Mouse (Mus musculus) intestine, embryonic 14.5 days (tissue): Measurements from ENCODE around the gene Nthl1. TPM values are rescaled to one million over a fixed set of nuclear protein-coding genes. Genes with fewer than 3 reads are reported as not detected.

ENCODE experiments used
- ATAC-seq: fragments of 200-750 bp; cut with Nextera tagmentation; replicated peaks from 2 replicates; pipeline ENCODE4 v1.8.0; 2017; ENCODE audit warnings: low read depth, moderate number of reproducible peaks, moderate TSS enrichment, moderate library complexity; ENCODE audit not compliant: low FRiP score, low TSS enrichment
- DNase-seq: peaks from one replicate; pipeline ENCODE4 v3.0.0-alpha.2; 2018; ENCODE audit warnings: low spot score
- H3K27ac ChIP-seq: fragments of 300-500 bp; sonication (generic); 2 replicates; pipeline ENCODE4 v1.5.1; 2014; ENCODE audit warnings: low read depth, mild to moderate bottlenecking, control low read depth
- H3K27me3 ChIP-seq: fragments of 300-500 bp; sonication (generic); replicated peaks from 2 replicates; pipeline ENCODE4 v1.6.1; 2014; ENCODE audit warnings: low read length, control low read depth; ENCODE audit not compliant: control insufficient read depth, insufficient read depth
- H3K36me3 ChIP-seq: fragments of 300-500 bp; sonication (generic); 2 replicates; pipeline ENCODE4 v1.6.1; 2014; ENCODE audit warnings: low read length, control low read depth; ENCODE audit not compliant: control insufficient read depth, insufficient read depth
- H3K4me1 ChIP-seq: fragments of 300-500 bp; sonication (generic); replicated peaks from 2 replicates; pipeline ENCODE4 v1.6.1; 2014; ENCODE audit warnings: low read length, control low read depth, mixed read lengths; ENCODE audit not compliant: control insufficient read depth, insufficient read depth
- H3K4me2 ChIP-seq: fragments of 300-500 bp; sonication (generic); 2 replicates; pipeline ENCODE4 v1.6.1; 2014; ENCODE audit warnings: low read length
- H3K4me3 ChIP-seq: fragments of 300-500 bp; sonication (generic); 2 replicates; pipeline ENCODE4 v1.5.1; 2014; ENCODE audit warnings: low read depth, low read length, control low read depth, mixed read lengths
- H3K9ac ChIP-seq: fragments of 300-500 bp; sonication (generic); 2 replicates; pipeline ENCODE4 v1.6.1; 2014; ENCODE audit warnings: mild to moderate bottlenecking, low read length
- H3K9me3 ChIP-seq: fragments of 300-500 bp; sonication (generic); 2 replicates; pipeline ENCODE4 v1.6.1; 2016; ENCODE audit warnings: low read length, control low read depth; ENCODE audit not compliant: control insufficient read depth
- whole genome bisulfite sequencing: fragments of 180-500 bp; shearing (Covaris S2); extraction: QIAGEN DNeasy Blood & Tissue Kit; methylation state at CpG from one replicate; pipeline ENCODE4 v1.1.7; 2014; 5-methylcytosine and 5-hydroxymethylcytosine counted together
- polyA plus RNA-seq: library from polyadenylated mRNA; unstranded; fragments of >200 nt; fragmentation: Nextera tagmentation; extraction: Ambion mirVana; gene quantifications from 2 replicates; pipeline ENCODE4 v1.2.1, GENCODE M21; 2014

Nthl1 gene
- 18.6 and 22.9 TPM in 2 replicates for polyA plus RNA-seq

- WGBS: 2% methylated on average over 51 of the region's 51 CpGs
- H3K9me3 ChIP-seq: no peaks in the 10 kb centered on the region
- peak within 1 kb of the TSS; percentile 77 for H3K9ac ChIP-seq
- H3K4me2 ChIP-seq: peak within 1 kb of the TSS; percentile 84
- DNase-seq (peak; percentile 91), ATAC-seq (peak; percentile 89)
- peaks cover 15% of the 10 kb centered on the region for H3K4me1 ChIP-seq
- peaks cover 34% of the 10 kb centered on the region for H3K36me3 ChIP-seq
- peak within 1 kb of the TSS; percentile 88 for H3K27ac ChIP-seq
- peak within 1 kb of the TSS; percentile 60 for H3K4me3 ChIP-seq
- no peaks in the 10 kb centered on the region for H3K27me3 ChIP-seq
Observed at GRCm38 (mm10) chr17:24632167-24632812, at the start of gene Nthl1, which contains the start of gene Tsc2. Nthl1 (plus strand) TSS chr17:24632680. Tsc2 (minus strand) TSS chr17:24632630.

DNA sequence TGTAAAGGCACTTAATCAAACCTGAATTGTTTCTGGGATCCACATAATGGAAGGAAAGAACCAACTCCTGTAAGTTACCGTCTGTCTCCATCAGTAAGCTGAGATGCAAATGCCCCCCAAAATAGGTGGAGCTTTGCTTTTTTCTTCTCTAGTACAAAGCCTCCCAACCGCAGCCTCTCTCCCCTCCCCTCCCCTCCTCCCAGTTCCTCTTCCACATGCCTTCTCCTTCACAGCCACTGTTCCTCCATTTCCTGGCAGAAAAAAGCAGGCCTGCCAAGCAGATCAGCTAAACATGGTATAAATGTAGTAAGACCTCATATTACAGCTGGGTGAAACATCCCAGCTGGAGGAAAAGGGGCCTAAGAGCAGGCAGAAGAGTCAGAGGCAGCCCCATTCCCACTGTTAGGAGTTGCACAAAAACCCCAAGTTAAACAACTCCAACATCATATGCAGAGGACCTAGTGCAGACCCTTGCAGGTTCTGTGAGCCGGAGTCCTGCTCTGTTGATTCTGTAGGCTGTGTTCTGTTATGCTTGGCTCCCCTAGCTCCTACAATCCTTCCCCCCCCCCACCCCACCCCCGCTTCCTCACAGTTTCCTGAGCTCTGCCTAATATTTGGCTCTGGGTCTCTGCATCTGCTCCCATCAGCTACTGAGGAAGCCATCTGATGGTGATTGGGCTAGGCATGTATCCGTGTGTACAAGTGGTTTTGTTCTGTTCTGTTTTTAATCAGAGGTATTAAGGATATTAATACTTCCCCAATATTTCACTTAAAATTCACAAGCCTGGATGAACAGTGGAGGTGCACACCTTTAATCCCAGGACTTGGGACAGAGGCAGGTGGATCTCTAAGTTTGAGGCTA, 48.6 kb upstream of the Nthl1 start:
- Histone ChIP-seq H3K4me2 (no peak overlapping the region), H3K9me3 (no peaks in the 10 kb centered on the region), H3K27ac (no peak overlapping the region), H3K4me1 (no peaks in the 10 kb centered on the region), H3K9ac (no peak overlapping the region), H3K36me3 (peaks cover 78% of the 10 kb centered on the region), H3K27me3 (no peaks in the 10 kb centered on the region), H3K4me3 (no peak overlapping the region)
- DNase-seq (no peak), ATAC-seq (no peak)
- 67% methylated on average over 5 of the region's 5 CpGs for WGBS

GRCm38 (mm10) chr17:24584520-24584919, 48.0 kb upstream of the Nthl1 start:
- WGBS: 68% methylated on average over 3 of the region's 3 CpGs
- Histone ChIP-seq H3K4me1 (no peaks in the 10 kb centered on the region), H3K27ac (no peak overlapping the region), H3K9me3 (no peaks in the 10 kb centered on the region), H3K9ac (no peak overlapping the region), H3K4me3 (no peak overlapping the region), H3K4me2 (no peak overlapping the region), H3K27me3 (no peaks in the 10 kb centered on the region), H3K36me3 (peaks cover 76% of the 10 kb centered on the region)
- DNase-seq: no peak
- ATAC-seq: no peak

GRCm38 (mm10) chr17:24586532-24586931, 45.9 kb upstream of the Nthl1 start:
- no peak for ATAC-seq
- no peaks in the 10 kb centered on the region for H3K9me3 ChIP-seq

DNA sequence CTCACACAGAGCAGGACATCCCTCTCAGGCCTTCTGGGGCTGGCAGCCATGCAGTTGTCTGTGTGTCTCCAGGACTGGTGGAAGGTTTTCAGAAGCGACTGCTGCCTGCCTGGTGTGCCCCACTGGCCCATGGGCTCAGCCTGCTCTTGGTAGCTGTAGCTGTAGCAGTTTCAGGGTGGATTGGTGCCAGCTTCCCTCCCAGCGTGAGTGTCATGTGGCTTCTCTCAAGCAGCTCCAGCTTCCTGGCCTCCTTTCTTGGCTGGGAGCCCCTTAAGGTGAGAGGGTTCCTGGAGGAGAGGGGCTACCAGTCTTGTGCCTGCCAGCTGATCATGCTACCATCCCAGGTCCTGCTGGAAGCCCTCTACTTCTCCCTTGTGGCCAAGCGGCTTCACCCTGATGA, 41.5 kb upstream of the Nthl1 start:
- Histone ChIP-seq H3K4me2 (no peak overlapping the region), H3K9me3 (no peaks in the 10 kb centered on the region), H3K27me3 (no peaks in the 10 kb centered on the region), H3K27ac (no peak overlapping the region), H3K4me1 (no peaks in the 10 kb centered on the region), H3K36me3 (peaks cover 92% of the 10 kb centered on the region), H3K9ac (no peak overlapping the region), H3K4me3 (no peak overlapping the region)
- WGBS: 100% methylated on average over 3 of the region's 3 CpGs
- DNase-seq: no peak
- ATAC-seq: no peak

More at GRCm38 (mm10) chr17:24586532-24586931, 45.9 kb upstream of the Nthl1 start:
- no peaks in the 10 kb centered on the region for H3K27me3 ChIP-seq
- no peak overlapping the region for H3K4me2 ChIP-seq
- H3K9ac ChIP-seq: no peak overlapping the region
- H3K4me1 ChIP-seq: no peaks in the 10 kb centered on the region
- H3K36me3 ChIP-seq: peaks cover 73% of the 10 kb centered on the region
- H3K4me3 ChIP-seq: no peak overlapping the region
- DNase-seq: no peak
- no peak overlapping the region for H3K27ac ChIP-seq
- WGBS: 95% methylated on average over 4 of the region's 4 CpGs

DNA sequence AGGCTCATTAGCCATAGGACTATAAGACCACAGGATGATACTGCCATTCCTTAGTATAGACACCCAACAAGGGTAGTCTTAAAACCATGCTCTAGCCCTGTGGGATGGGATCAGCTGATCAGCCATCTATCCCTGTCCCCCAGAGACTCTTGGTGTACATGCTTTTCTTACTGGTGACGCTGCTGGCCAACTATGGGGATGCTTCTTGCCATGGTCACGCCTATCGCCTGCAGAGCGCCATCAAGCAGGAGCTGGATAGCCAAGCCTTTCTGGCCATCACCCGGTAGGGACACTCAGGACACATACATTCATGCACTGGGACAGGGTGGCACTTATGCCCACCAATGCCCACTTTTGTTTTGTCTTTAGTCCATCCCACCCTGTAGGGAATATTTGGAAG, 40.8 kb upstream of the Nthl1 start:
- Histone ChIP-seq H3K4me3 (no peak overlapping the region), H3K36me3 (peaks cover 92% of the 10 kb centered on the region), H3K27ac (no peak overlapping the region), H3K4me1 (no peaks in the 10 kb centered on the region), H3K9ac (no peak overlapping the region), H3K27me3 (no peaks in the 10 kb centered on the region), H3K4me2 (no peak overlapping the region), H3K9me3 (no peaks in the 10 kb centered on the region)
- no peak for ATAC-seq
- DNase-seq: no peak
- WGBS: 98% methylated on average over 5 of the region's 5 CpGs

DNA sequence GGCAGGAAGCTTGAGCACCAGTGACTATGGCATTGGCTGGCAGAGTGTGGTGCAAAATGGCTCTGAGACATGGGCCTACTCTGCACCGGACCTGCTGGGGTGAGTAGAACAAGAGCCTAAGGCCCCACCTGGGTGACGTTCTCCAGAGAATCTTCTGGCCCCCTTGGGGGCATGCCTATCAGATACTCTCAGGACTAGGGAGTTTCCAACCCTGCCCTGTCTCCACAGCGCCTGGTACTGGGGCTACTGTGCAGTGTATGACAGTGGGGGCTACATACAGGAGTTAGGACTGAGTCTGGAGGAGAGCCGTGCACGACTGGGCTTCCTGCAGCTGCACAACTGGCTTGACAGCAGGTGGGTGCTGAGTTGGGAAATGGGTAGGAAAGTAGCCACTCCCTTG, 39.2 kb upstream of the Nthl1 start:
- no peaks in the 10 kb centered on the region for H3K9me3 ChIP-seq
- no peak overlapping the region for H3K27ac ChIP-seq
- H3K4me2 ChIP-seq: no peak overlapping the region
- H3K36me3 ChIP-seq: peaks cover 92% of the 10 kb centered on the region
- no peak for ATAC-seq
- H3K9ac ChIP-seq: no peak overlapping the region
- H3K27me3 ChIP-seq: no peaks in the 10 kb centered on the region
- DNase-seq: no peak
- H3K4me3 ChIP-seq: no peak overlapping the region
- 86% methylated on average over 5 of the region's 5 CpGs for WGBS
- no peaks in the 10 kb centered on the region for H3K4me1 ChIP-seq

- DNase-seq (no peak), ATAC-seq (no peak)
- no peak overlapping the region for H3K4me3 ChIP-seq
- WGBS: 92% methylated on average over 26 of the region's 26 CpGs
- H3K27me3 ChIP-seq: no peaks in the 10 kb centered on the region
- H3K4me2 ChIP-seq: no peak overlapping the region
- no peak overlapping the region for H3K27ac ChIP-seq
- H3K36me3 ChIP-seq: peaks cover 94% of the 10 kb centered on the region
- no peak overlapping the region for H3K9ac ChIP-seq
- no peaks in the 10 kb centered on the region for H3K9me3 ChIP-seq
- no peaks in the 10 kb centered on the region for H3K4me1 ChIP-seq
Observed at GRCm38 (mm10) chr17:24593992-24594890, 38.2 kb upstream of the Nthl1 start.
